Mouse (Mus musculus): ENCODE measurements around the gene Gm21627.
"Not testable (repeated sequence)": the region's sequence is repeated elsewhere in the genome, so short reads cannot be mapped to it uniquely, and the experiment has no call there.

Gene Gm21627

GRCm38 (mm10) chrY:63228127-63228526 is at the start of gene Gm21627:
Gene Gm21627, plus strand, starts transcription at chrY:63228427.
- not testable (repeated sequence) for ATAC-seq (ENCODE audit: low TSS enrichment)
